Mouse (Mus musculus): Measurements from ENCODE around the gene Nop16.

DNA sequence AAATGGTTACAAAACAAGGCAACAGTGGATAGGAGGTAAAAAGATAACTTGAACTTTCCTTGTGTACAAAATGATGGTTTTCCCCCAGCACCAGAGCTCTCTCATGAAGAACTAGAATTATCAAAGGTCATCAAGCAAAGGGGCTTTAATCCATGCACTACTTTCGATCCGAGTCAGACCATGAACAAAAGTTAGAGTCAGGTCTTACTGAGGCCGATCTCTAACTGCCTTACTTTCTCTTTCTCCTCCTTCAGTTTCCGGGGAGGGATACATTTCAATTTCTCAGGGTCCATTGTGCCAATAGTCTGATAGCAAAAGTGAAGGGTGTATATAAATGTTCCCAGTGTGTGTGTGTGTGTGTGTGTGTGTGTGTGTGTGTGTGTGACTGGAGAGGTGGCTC is 17.3 kb downstream of the Nop16 start:
- TF ChIP-seq POLR2A (IDR thresholded peaks at IDR 0.05; ENCODE audit: borderline replicate concordance, control insufficient read depth, low read depth, low read length) (no peak), CTCF (IDR thresholded peaks at IDR 0.05; ENCODE audit: control insufficient read depth, insufficient read depth, low read length) (no peak)

All from bone marrow, adult 2 months (tissue).